Mouse (Mus musculus) embryonic facial prominence, embryonic 14.5 days (tissue): ENCODE measurements around the gene Fads6. TPM values are rescaled to one million over a fixed set of nuclear protein-coding genes. Genes with fewer than 3 reads are reported as not detected.

Source experiments
- ATAC-seq: fragments of 200-750 bp; cut with Nextera tagmentation; 2 replicates; pipeline ENCODE4 v1.8.0; 2017; ENCODE audit warnings: low read depth, moderate number of reproducible peaks, moderate TSS enrichment
- DNase-seq: peaks from one replicate; pipeline ENCODE4 v3.0.0-alpha.2; 2015; ENCODE audit warnings: low spot score
- H3K27ac ChIP-seq: fragments of 300-500 bp; sonication (generic); replicated peaks from 2 replicates; pipeline ENCODE4 v1.5.1; 2014; ENCODE audit warnings: low read depth, mild to moderate bottlenecking, low read length, moderate library complexity
- H3K27me3 ChIP-seq: fragments of 300-500 bp; sonication (generic); replicated peaks from 2 replicates; pipeline ENCODE4 v1.6.1; 2014; ENCODE audit warnings: low read length; ENCODE audit not compliant: control insufficient read depth, insufficient read depth
- H3K36me3 ChIP-seq: fragments of 300-500 bp; sonication (generic); 2 replicates; pipeline ENCODE4 v1.6.1; 2014; ENCODE audit warnings: low read length, mixed read lengths; ENCODE audit not compliant: control insufficient read depth, insufficient read depth
- H3K4me1 ChIP-seq: fragments of 300-500 bp; sonication (generic); 2 replicates; pipeline ENCODE4 v1.6.1; 2014; ENCODE audit warnings: antibody characterized with exemption, low read length; ENCODE audit not compliant: control insufficient read depth, insufficient read depth
- H3K4me2 ChIP-seq: fragments of 300-500 bp; sonication (generic); 2 replicates; pipeline ENCODE4 v1.6.1; 2014; ENCODE audit warnings: low read depth, mild to moderate bottlenecking, low read length, moderate library complexity, mixed read lengths
- H3K4me3 ChIP-seq: fragments of 300-500 bp; sonication (generic); 2 replicates; pipeline ENCODE4 v1.5.1; 2014; ENCODE audit warnings: low read depth, mild to moderate bottlenecking, low read length
- H3K9ac ChIP-seq: fragments of 300-500 bp; sonication (generic); 2 replicates; pipeline ENCODE4 v1.6.1; 2014; ENCODE audit warnings: low read depth, mild to moderate bottlenecking, low read length, moderate library complexity, mixed read lengths
- H3K9me3 ChIP-seq: fragments of 300-500 bp; sonication (generic); 2 replicates; pipeline ENCODE4 v1.6.1; 2016; ENCODE audit warnings: low read length; ENCODE audit not compliant: control insufficient read depth
- WGBS: fragments of 180-500 bp; shearing (Covaris S2); extraction: QIAGEN DNeasy Blood & Tissue Kit; methylation state at CpG from one replicate; pipeline ENCODE4 v1.1.7; 2014; 5-methylcytosine and 5-hydroxymethylcytosine counted together
- microRNA-seq: library from miRNA; unstranded; fragments of <30 nt; microRNA quantifications from one replicate; pipeline ENCODE4, GENCODE M21; 2016; ENCODE audit warnings: borderline number of aligned reads
- polyA plus RNA-seq: library from polyadenylated mRNA; unstranded; fragments of >200 nt; fragmentation: Nextera tagmentation; extraction: Ambion mirVana; gene quantifications from 2 replicates; pipeline ENCODE4 v1.2.1, GENCODE M21; 2014

Fads6 gene
- polyA plus RNA-seq, 1 experiment from 2014 or later = 0.24 TPM

- Histone ChIP-seq H3K27ac (no peak overlapping the region), H3K9ac (no peak overlapping the region), H3K4me3 (no peak overlapping the region), H3K4me1 (peaks cover 10% of the 10 kb centered on the region; the same call in 1 of the 2 replicates), H3K4me2 (no peak overlapping the region), H3K27me3 (no peaks in the 10 kb centered on the region), H3K9me3 (no peaks in the 10 kb centered on the region), H3K36me3 (no peaks in the 10 kb centered on the region)
- 70% methylated on average over 11 of the region's 15 CpGs for WGBS
- ATAC-seq (no peak), DNase-seq (no peak)
Observed at GRCm38 (mm10) chr11:115234320-115235044, 63.0 kb downstream of the Fads6 start.

GRCm38 (mm10) chr11:115233526-115234290 is 63.8 kb downstream of the Fads6 start:
- ATAC-seq = peak; percentile 32; the same call in 1 of the 2 replicates
- Histone ChIP-seq H3K4me3 (no peak overlapping the region), H3K4me1 (peaks cover 10% of the 10 kb centered on the region; the same call in 1 of the 2 replicates), H3K9ac (no peak overlapping the region), H3K36me3 (no peaks in the 10 kb centered on the region), H3K9me3 (no peaks in the 10 kb centered on the region), H3K27ac (no peak overlapping the region), H3K4me2 (no peak overlapping the region), H3K27me3 (no peaks in the 10 kb centered on the region)
- WGBS = 70% methylated on average over 18 of the region's 20 CpGs
- peak; percentile 58 for DNase-seq

- Histone ChIP-seq H3K27ac (no peak overlapping the region), H3K9ac (no peak overlapping the region), H3K4me3 (no peak overlapping the region), H3K36me3 (no peaks in the 10 kb centered on the region), H3K4me1 (peaks cover 10% of the 10 kb centered on the region; the same call in 1 of the 2 replicates), H3K9me3 (no peaks in the 10 kb centered on the region), H3K27me3 (no peaks in the 10 kb centered on the region), H3K4me2 (no peak overlapping the region)
- DNase-seq (no peak), ATAC-seq (no peak)
- WGBS = 71% methylated on average over 5 of the region's 5 CpGs
Observed at GRCm38 (mm10) chr11:115232889-115233288, 64.6 kb downstream of the Fads6 start.

GRCm38 (mm10) chr11:115231924-115232323 is 65.5 kb downstream of the Fads6 start:
- Histone ChIP-seq H3K9ac (no peak overlapping the region), H3K9me3 (no peaks in the 10 kb centered on the region), H3K4me1 (peaks cover 12% of the 10 kb centered on the region; the same call in 1 of the 2 replicates), H3K4me3 (no peak overlapping the region), H3K27me3 (no peaks in the 10 kb centered on the region), H3K27ac (no peak overlapping the region), H3K4me2 (no peak overlapping the region), H3K36me3 (no peaks in the 10 kb centered on the region)
- ATAC-seq = no peak
- no peak for DNase-seq
- 40% methylated on average over 9 of the region's 9 CpGs for WGBS

GRCm38 (mm10) chr11:115231168-115231915 is 66.1 kb downstream of the Fads6 start:
- ATAC-seq (0 out of 2 replicates have a peak, but pooled peaks have one; percentile 9), DNase-seq (peak; percentile 59)
- H3K27ac ChIP-seq = no peak overlapping the region
- H3K27me3 ChIP-seq = no peaks in the 10 kb centered on the region
- peaks cover 15% of the 10 kb centered on the region; the same call in 1 of the 2 replicates for H3K4me1 ChIP-seq
- no peak overlapping the region for H3K9ac ChIP-seq
- H3K36me3 ChIP-seq = no peaks in the 10 kb centered on the region
- H3K4me3 ChIP-seq = no peak overlapping the region
- no peaks in the 10 kb centered on the region for H3K9me3 ChIP-seq
- H3K4me2 ChIP-seq = no peak overlapping the region
- 37% methylated on average over 14 of the region's 14 CpGs for WGBS

Small RNAs within 50 kb of the gene (microRNA-seq; reads per million reads assigned to microRNA genes)
- gene Gm25837 = not detected

Other genes with a start within 250 kb of the Fads6 start
- not detected in 2 replicates for gene Cd300ld3, start 249.3 kb downstream of the Fads6 start, polyA plus RNA-seq
- 0.10 TPM in 1 of 2 replicates, not detected in the other for gene Cd300e, start 235.5 kb downstream of the Fads6 start, polyA plus RNA-seq
- 1.6 and 2.9 TPM in 2 replicates for gene Rab37, start 206.2 kb downstream of the Fads6 start, polyA plus RNA-seq
- gene Cd300lf, start 163.7 kb downstream of the Fads6 start, polyA plus RNA-seq = 0.14 and 0.56 TPM in 2 replicates
- gene Slc9a3r1, start 134.3 kb downstream of the Fads6 start, polyA plus RNA-seq = 40.6 and 43.5 TPM in 2 replicates
- 12.5 and 14.9 TPM in 2 replicates for gene Tmem104, start 110.2 kb downstream of the Fads6 start, polyA plus RNA-seq
- 20.0 and 23.3 TPM in 2 replicates for gene Nat9, start 109.8 kb downstream of the Fads6 start, polyA plus RNA-seq
- not detected in 2 replicates for gene Grin2c, start 30.4 kb downstream of the Fads6 start, polyA plus RNA-seq
- gene Fdxr, start 20.6 kb downstream of the Fads6 start, polyA plus RNA-seq = 10.4 and 11.0 TPM in 2 replicates
- not detected in 2 replicates for gene Otop2, start 9.5 kb upstream of the Fads6 start, polyA plus RNA-seq
- gene Ush1g, start 24.4 kb upstream of the Fads6 start, polyA plus RNA-seq = not detected in 2 replicates
- 0.21 TPM in 1 of 2 replicates, not detected in the other for gene Otop3, start 37.1 kb upstream of the Fads6 start, polyA plus RNA-seq
- gene Hid1, start 70.1 kb upstream of the Fads6 start, polyA plus RNA-seq = 10.3 and 10.5 TPM in 2 replicates
- 11.7 and 12.3 TPM in 2 replicates for gene Cdr2l, start 84.3 kb upstream of the Fads6 start, polyA plus RNA-seq
- gene Mrpl58, start 106.1 kb upstream of the Fads6 start, polyA plus RNA-seq = 175 and 185 TPM in 2 replicates
- 841 and 943 TPM in 2 replicates for gene Atp5h, start 122.3 kb upstream of the Fads6 start, polyA plus RNA-seq
- gene Kctd2, start 122.5 kb upstream of the Fads6 start, polyA plus RNA-seq = 21.8 and 22.6 TPM in 2 replicates
- 0.11 TPM in 1 of 2 replicates, not detected in the other for gene Trim80, start 142.9 kb upstream of the Fads6 start, polyA plus RNA-seq
- gene Slc16a5, start 164.8 kb upstream of the Fads6 start, polyA plus RNA-seq = 0.15 and 0.18 TPM in 2 replicates
- gene Armc7, start 178.0 kb upstream of the Fads6 start, polyA plus RNA-seq = 7.6 TPM in 2 replicates
- gene Nt5c, start 194.2 kb upstream of the Fads6 start, polyA plus RNA-seq = 70.9 and 74.8 TPM in 2 replicates
- 576 and 619 TPM in 2 replicates for gene Jpt1, start 216.7 kb upstream of the Fads6 start, polyA plus RNA-seq
- 838 and 864 TPM in 2 replicates for gene Sumo2, start 238.6 kb upstream of the Fads6 start, polyA plus RNA-seq